Mouse (Mus musculus) bone marrow, adult 2 months (tissue): Measurements from ENCODE around the gene Sub1. TPM values are rescaled to one million over a fixed set of nuclear protein-coding genes. Genes with fewer than 3 reads are reported as not detected.

Experiments used
- H3K27ac ChIP-seq: fragments of 200-500 bp; 2 replicates; pipeline ENCODE4 v1.5.1; 2012; ENCODE audit warnings: low read depth, mild to moderate bottlenecking, control low read depth, inconsistent platforms, low read length; ENCODE audit not compliant: control insufficient read depth, poor library complexity, insufficient read depth
- H3K4me1 ChIP-seq: fragments of 200-500 bp; 2 replicates; pipeline ENCODE4 v1.6.1; 2011; ENCODE audit warnings: low read length; ENCODE audit not compliant: control insufficient read depth, insufficient read depth
- H3K4me3 ChIP-seq: fragments of 200-500 bp; replicated peaks from 2 replicates; pipeline ENCODE3; 2011; ENCODE audit warnings: mild to moderate bottlenecking, low read depth, low read length, control low read depth; ENCODE audit not compliant: control insufficient read depth
- CTCF ChIP-seq: fragments of 200-500 bp; IDR thresholded peaks from 2 replicates; pipeline ENCODE4 v1.5.1; 2011; ENCODE audit warnings: low read length, control low read depth; ENCODE audit not compliant: control insufficient read depth, insufficient read depth
- POLR2A ChIP-seq: fragments of 200-500 bp; IDR thresholded peaks from 2 replicates; pipeline ENCODE4 v1.6.1; 2011; ENCODE audit warnings: low read depth, mild to moderate bottlenecking, control low read depth, low read length, borderline replicate concordance; ENCODE audit not compliant: control insufficient read depth
- WGBS: fragments of 180-500 bp; shearing (Covaris S2); methylation state at CpG from one replicate; pipeline ENCODE4 v1.1.7; 2018; 5-methylcytosine and 5-hydroxymethylcytosine counted together
- polyA plus RNA-seq: library from polyadenylated mRNA; stranded (reverse); fragments of >200 nt; gene quantifications from 2 replicates; pipeline ENCODE4 v1.2.4, GENCODE M21; 2011; ENCODE audit warnings: low replicate concordance; ENCODE audit not compliant: missing spikeins, insufficient read depth, insufficient read length

Sub1 gene
- 140 and 276 TPM in 2 replicates for polyA plus RNA-seq

- TF ChIP-seq CTCF, result no peak
- no peak for TF ChIP-seq POLR2A
- no peaks in the 10 kb centered on the region; the same call in 1 of the 2 replicates for H3K4me1 ChIP-seq
- 89% methylated on average over 7 of the region's 7 CpGs for WGBS
- peak within 1 kb of the TSS; percentile 78 for H3K4me3 ChIP-seq
- H3K27ac ChIP-seq, result peak within 1 kb of the TSS; percentile 94
Observed at GRCm38 (mm10) chr15:11996883-11997282, at the start of gene Sub1. TSS of gene Sub1 (minus strand) at chr15:11996983.

GRCm38 (mm10) chr15:12040407-12040710 is 43.6 kb upstream of the Sub1 start:
- H3K4me3 ChIP-seq, result no peak overlapping the region
- 0 out of 2 replicates have a peak, but pooled peaks cover 1% of the 10 kb centered on the region for H3K4me1 ChIP-seq
- WGBS, result 74% methylated on average over 5 of the region's 5 CpGs
- H3K27ac ChIP-seq, result no peak overlapping the region
- no peak for TF ChIP-seq CTCF
- TF ChIP-seq POLR2A, result no peak

GRCm38 (mm10) chr15:12039671-12040406 is 43.1 kb upstream of the Sub1 start:
- H3K4me3 ChIP-seq, result no peak overlapping the region
- H3K4me1 ChIP-seq, result 0 out of 2 replicates have a peak, but pooled peaks cover 1% of the 10 kb centered on the region
- WGBS, result 83% methylated on average over 15 of the region's 15 CpGs
- TF ChIP-seq CTCF (no peak), POLR2A (no peak)
- no peak overlapping the region for H3K27ac ChIP-seq

- 86% methylated on average over 10 of the region's 10 CpGs for WGBS
- Histone ChIP-seq H3K4me1 (peaks cover 3% of the 10 kb centered on the region; the same call in 1 of the 2 replicates), H3K4me3 (no peak overlapping the region), H3K27ac (no peak overlapping the region)
- TF ChIP-seq CTCF (no peak), POLR2A (no peak)
Observed at GRCm38 (mm10) chr15:12039256-12039655, 42.5 kb upstream of the Sub1 start.

GRCm38 (mm10) chr15:12037866-12038625 is 41.3 kb upstream of the Sub1 start:
- 78% methylated on average over 10 of the region's 10 CpGs for WGBS
- H3K4me1 ChIP-seq, result peaks cover 3% of the 10 kb centered on the region; the same call in 1 of the 2 replicates
- H3K27ac ChIP-seq, result no peak overlapping the region
- no peak for TF ChIP-seq CTCF
- no peak for TF ChIP-seq POLR2A
- H3K4me3 ChIP-seq, result no peak overlapping the region

- WGBS, result 14% methylated on average over 7 of the region's 7 CpGs
- Histone ChIP-seq H3K27ac (no peak overlapping the region), H3K4me1 (peaks cover 3% of the 10 kb centered on the region; the same call in 1 of the 2 replicates), H3K4me3 (peak overlapping the region; percentile 31)
- TF ChIP-seq CTCF (peak; percentile 65), POLR2A (no peak)
Observed at GRCm38 (mm10) chr15:12037217-12037616, 40.4 kb upstream of the Sub1 start.

GRCm38 (mm10) chr15:12036675-12037074 is 39.9 kb upstream of the Sub1 start:
- Histone ChIP-seq H3K4me1 (peaks cover 3% of the 10 kb centered on the region; the same call in 1 of the 2 replicates), H3K27ac (no peak overlapping the region), H3K4me3 (no peak overlapping the region)
- 71% methylated on average over 5 of the region's 5 CpGs for WGBS
- no peak for TF ChIP-seq CTCF
- no peak for TF ChIP-seq POLR2A

GRCm38 (mm10) chr15:12034317-12034716 is 37.5 kb upstream of the Sub1 start:
- Histone ChIP-seq H3K4me3 (no peak overlapping the region), H3K27ac (no peak overlapping the region), H3K4me1 (peaks cover 3% of the 10 kb centered on the region; the same call in 1 of the 2 replicates)
- WGBS, result 10% methylated on average over 4 of the region's 4 CpGs
- no peak for TF ChIP-seq POLR2A
- no peak for TF ChIP-seq CTCF
